Mouse (Mus musculus) heart, postnatal 0 days (tissue): ENCODE data around the gene Mid1.
"Not testable (repeated sequence)": the region's sequence is repeated elsewhere in the genome, so short reads cannot be mapped to it uniquely, and the experiment has no call there.

Experiments used
- CTCF ChIP-seq: IDR thresholded peaks from 2 replicates; pipeline ENCODE4 v1.5.1; 2016; ENCODE audit warnings: antibody characterized with exemption, control low read depth, low read depth
- EP300 ChIP-seq: IDR thresholded peaks from 2 replicates; pipeline ENCODE4 v1.6.1; 2016; ENCODE audit warnings: antibody characterized with exemption, low read depth

DNA sequence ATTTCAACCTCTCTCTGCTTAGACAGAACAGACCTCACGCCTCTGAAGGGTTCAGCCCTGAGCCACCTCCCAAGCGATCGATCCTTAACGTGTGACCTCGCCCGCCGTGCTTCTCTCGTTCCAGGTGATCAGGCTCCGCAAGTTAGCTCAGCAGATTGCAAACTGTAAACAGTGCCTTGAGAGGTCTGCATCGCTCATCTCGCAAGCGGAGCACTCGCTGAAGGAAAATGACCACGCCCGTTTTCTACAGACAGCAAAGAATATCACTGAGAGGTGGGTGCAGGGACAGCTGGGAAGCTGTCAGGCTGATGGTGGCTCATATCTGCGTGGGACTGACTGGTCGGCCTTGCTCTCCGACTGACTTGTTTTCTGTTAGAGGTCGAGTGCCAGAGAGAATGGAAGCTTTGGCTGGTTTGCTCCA lies 296.8 kb downstream of the Mid1 start:
- TF ChIP-seq CTCF, EP300: not testable (repeated sequence)
